Mouse (Mus musculus): ENCODE measurements around the gene Cdc42ep2. TPM values are rescaled to one million over a fixed set of nuclear protein-coding genes. Genes with fewer than 3 reads are reported as not detected.

The Cdc42ep2 gene
- polyA plus RNA-seq, 1 experiment from 2014 or later = 16.9 TPM

DNA sequence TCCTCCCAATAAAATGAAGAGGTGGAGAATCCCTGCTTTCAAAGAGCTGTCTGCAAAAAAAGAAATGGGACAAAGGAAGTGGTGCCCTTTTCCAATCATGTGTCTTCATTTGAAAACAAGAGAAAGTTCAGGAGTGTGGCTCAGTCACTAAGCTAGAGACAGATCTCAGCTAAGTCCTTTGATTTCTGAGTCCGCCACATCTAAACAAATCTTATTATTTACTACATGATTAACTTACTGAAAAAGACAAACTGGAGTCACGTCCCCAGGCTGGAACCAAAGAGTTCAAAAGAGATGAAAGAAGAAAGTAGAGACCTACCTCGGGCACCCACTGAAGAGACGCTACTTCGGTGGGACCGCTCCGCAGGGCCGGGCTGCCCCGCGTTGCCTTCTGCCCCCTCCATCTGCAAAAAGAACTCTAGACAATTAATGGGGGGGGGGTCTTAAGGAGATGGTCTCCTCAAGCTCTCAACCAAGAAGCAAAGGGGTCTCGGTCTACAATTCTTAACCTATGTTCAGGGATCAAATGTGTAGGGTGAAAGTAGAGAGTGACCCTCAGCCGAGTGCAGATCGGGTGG is 50.1 kb downstream of the Cdc42ep2 start:
- peaks cover 25% of the 10 kb centered on the region; the same call in 1 of the 2 replicates for H3K4me1 ChIP-seq (replicated peaks; ENCODE audit: control insufficient read depth, insufficient read depth, low read length)
- DNase-seq (ENCODE audit: low spot score) (no peak), ATAC-seq (ENCODE audit: low FRiP score) (no peak)
- H3K9ac ChIP-seq = peak overlapping the region; percentile 83
- peak overlapping the region; percentile 76 for H3K4me3 ChIP-seq (replicated peaks; ENCODE audit: low read length)
- H3K9me3 ChIP-seq (ENCODE audit: control insufficient read depth, low read length) = no peaks in the 10 kb centered on the region
- no peaks in the 10 kb centered on the region for H3K27me3 ChIP-seq (ENCODE audit: control insufficient read depth, insufficient read depth, low read length)
- peak overlapping the region; percentile 83 for H3K4me2 ChIP-seq (replicated peaks)
- H3K27ac ChIP-seq = peak overlapping the region; percentile 80; the same call in 1 of the 2 replicates
- 12% methylated on average over 13 of the region's 13 CpGs for WGBS
- peaks cover 10% of the 10 kb centered on the region; the same call in 1 of the 2 replicates for H3K36me3 ChIP-seq (replicated peaks; ENCODE audit: control insufficient read depth, insufficient read depth)

DNA sequence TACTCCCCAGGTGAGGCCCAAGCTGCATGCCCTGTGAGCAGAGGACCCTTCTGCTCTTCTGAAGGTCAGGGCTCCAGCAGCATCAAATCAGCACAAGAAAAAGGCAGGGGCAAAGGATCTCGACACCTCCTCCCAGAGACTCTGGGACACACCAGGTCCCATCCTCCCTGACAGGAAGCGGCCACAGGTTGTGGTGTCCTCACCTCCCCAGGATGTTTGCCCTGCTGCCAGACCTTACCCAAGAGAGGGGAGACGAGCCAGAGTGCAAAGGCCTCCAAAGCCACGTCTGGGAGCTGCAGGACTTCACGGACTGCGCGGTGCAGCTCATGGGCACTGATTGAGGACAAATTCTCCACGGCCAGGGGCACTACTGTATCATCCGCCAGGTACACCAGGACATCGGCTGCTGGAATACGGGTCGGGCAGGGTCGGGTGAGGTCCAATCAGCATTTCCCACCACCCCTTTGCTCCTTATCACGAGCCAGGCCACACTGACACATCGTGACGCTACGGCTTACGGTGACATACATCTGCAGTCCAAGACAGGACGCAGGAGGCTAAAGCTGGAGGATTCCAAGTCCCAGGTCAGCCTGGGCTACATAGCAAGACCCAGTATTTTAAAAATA is 51.6 kb downstream of the Cdc42ep2 start:
- no peaks in the 10 kb centered on the region for H3K9me3 ChIP-seq (ENCODE audit: control insufficient read depth, low read length)
- H3K27ac ChIP-seq = no peak overlapping the region
- ATAC-seq (ENCODE audit: low FRiP score) = no peak
- no peak overlapping the region for H3K9ac ChIP-seq
- peaks cover 24% of the 10 kb centered on the region for H3K36me3 ChIP-seq (replicated peaks; ENCODE audit: control insufficient read depth, insufficient read depth)
- no peaks in the 10 kb centered on the region for H3K27me3 ChIP-seq (ENCODE audit: control insufficient read depth, insufficient read depth, low read length)
- no peak for DNase-seq (ENCODE audit: low spot score)
- 91% methylated on average over 19 of the region's 19 CpGs for WGBS
- no peak overlapping the region for H3K4me2 ChIP-seq (replicated peaks)
- H3K4me3 ChIP-seq (replicated peaks; ENCODE audit: low read length) = no peak overlapping the region
- H3K4me1 ChIP-seq (replicated peaks; ENCODE audit: control insufficient read depth, insufficient read depth, low read length) = peaks cover 25% of the 10 kb centered on the region; the same call in 1 of the 2 replicates

DNA sequence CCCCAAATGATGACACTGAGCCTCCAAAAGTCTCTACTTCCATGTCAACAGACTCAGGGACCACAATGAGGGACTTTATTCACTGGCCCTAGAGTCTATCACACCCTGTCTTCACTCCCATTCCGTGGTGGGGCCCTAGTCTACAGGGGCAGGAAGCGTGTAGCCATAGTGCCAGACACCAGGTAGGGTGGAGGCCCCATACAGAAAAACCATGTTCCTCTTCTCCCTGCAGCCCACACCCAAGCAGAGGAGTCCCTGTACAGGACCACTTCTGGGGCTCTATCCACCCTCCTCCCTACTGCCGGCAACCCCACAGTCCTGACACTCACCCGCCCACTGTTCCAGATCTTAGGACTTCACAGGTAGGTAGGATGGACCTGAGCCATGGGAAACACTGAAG is 52.1 kb downstream of the Cdc42ep2 start:
- Histone ChIP-seq H3K9ac (no peak overlapping the region), H3K4me3 (replicated peaks; ENCODE audit: low read length) (no peak overlapping the region)

DNA sequence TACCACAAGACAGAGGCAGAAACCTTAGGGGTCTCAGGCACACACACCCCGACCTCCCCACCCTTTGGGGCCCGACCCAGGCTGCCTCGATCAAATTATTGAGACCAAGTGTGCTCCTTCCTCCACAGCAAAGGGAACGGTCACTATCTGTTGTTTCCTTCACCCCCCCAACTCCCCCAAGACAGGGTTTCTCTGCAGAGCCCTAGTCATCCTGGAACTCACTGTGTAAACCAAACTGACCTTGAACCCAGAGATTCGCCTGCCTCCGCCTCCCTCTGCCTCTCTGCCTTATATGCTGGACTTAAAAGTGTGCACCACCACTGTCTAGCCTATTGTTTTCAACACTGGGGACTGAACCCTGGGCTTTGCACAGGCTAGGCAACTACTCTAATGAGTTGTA is 52.9 kb downstream of the Cdc42ep2 start:
- DNase-seq (ENCODE audit: low spot score) (no peak), ATAC-seq (ENCODE audit: low FRiP score) (no peak)
- H3K9ac ChIP-seq = 0 out of 2 replicates have a peak overlapping the region, but pooled peaks have one; percentile 8
- no peaks in the 10 kb centered on the region for H3K9me3 ChIP-seq (ENCODE audit: control insufficient read depth, low read length)
- WGBS = 63% methylated on average over 6 of the region's 6 CpGs
- H3K4me1 ChIP-seq (replicated peaks; ENCODE audit: control insufficient read depth, insufficient read depth, low read length) = peaks cover 25% of the 10 kb centered on the region; the same call in 1 of the 2 replicates
- H3K27me3 ChIP-seq (ENCODE audit: control insufficient read depth, insufficient read depth, low read length) = no peaks in the 10 kb centered on the region
- no peak overlapping the region for H3K4me2 ChIP-seq (replicated peaks)
- H3K36me3 ChIP-seq (replicated peaks; ENCODE audit: control insufficient read depth, insufficient read depth) = peaks cover 31% of the 10 kb centered on the region
- no peak overlapping the region for H3K4me3 ChIP-seq (replicated peaks; ENCODE audit: low read length)
- no peak overlapping the region for H3K27ac ChIP-seq

More for the DNA sequence above, 52.1 kb downstream of the Cdc42ep2 start:
- Histone ChIP-seq H3K36me3 (replicated peaks; ENCODE audit: control insufficient read depth, insufficient read depth) (peaks cover 29% of the 10 kb centered on the region), H3K4me1 (replicated peaks; ENCODE audit: control insufficient read depth, insufficient read depth, low read length) (peaks cover 25% of the 10 kb centered on the region; the same call in 1 of the 2 replicates), H3K27ac (no peak overlapping the region), H3K9me3 (ENCODE audit: control insufficient read depth, low read length) (no peaks in the 10 kb centered on the region), H3K4me2 (replicated peaks) (no peak overlapping the region), H3K27me3 (ENCODE audit: control insufficient read depth, insufficient read depth, low read length) (no peaks in the 10 kb centered on the region)
- ATAC-seq (ENCODE audit: low FRiP score) (no peak), DNase-seq (ENCODE audit: low spot score) (no peak)
- 91% methylated on average over 4 of the region's 4 CpGs for WGBS

DNA sequence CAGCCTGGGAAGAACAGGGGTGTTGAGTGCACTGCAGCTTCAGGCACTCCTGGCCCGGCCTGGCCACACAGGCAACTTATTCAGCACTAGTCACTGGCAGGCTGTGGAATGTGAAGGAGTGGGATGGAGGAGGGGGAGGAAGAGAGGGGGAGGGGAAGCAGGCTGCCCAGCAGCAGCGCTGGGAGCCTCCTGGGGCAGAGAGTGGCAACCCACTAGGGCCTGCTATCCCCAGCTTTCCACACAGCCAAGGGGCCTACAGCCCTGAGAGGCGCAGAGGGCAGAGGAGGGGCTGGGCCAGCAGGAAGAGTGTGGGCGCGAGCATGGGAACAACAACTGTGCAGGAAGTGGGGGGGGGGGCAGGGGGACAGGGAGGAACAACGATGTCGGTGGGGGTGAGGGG is 53.3 kb downstream of the Cdc42ep2 start:
- H3K9me3 ChIP-seq (ENCODE audit: control insufficient read depth, low read length) = no peaks in the 10 kb centered on the region
- H3K27me3 ChIP-seq (ENCODE audit: control insufficient read depth, insufficient read depth, low read length) = no peaks in the 10 kb centered on the region
- peaks cover 25% of the 10 kb centered on the region; the same call in 1 of the 2 replicates for H3K4me1 ChIP-seq (replicated peaks; ENCODE audit: control insufficient read depth, insufficient read depth, low read length)
- 3% methylated on average over 7 of the region's 7 CpGs for WGBS
- 0 out of 2 replicates have a peak, but pooled peaks have one; percentile 21 for ATAC-seq (ENCODE audit: low FRiP score)
- H3K9ac ChIP-seq = 0 out of 2 replicates have a peak overlapping the region, but pooled peaks have one; percentile 8
- DNase-seq (ENCODE audit: low spot score) = no peak
- H3K36me3 ChIP-seq (replicated peaks; ENCODE audit: control insufficient read depth, insufficient read depth) = peaks cover 35% of the 10 kb centered on the region
- H3K27ac ChIP-seq = peak overlapping the region; percentile 47; the same call in 1 of the 2 replicates
- H3K4me3 ChIP-seq (replicated peaks; ENCODE audit: low read length) = no peak overlapping the region
- peak overlapping the region; percentile 15; the same call in 1 of the 2 replicates for H3K4me2 ChIP-seq (replicated peaks)

DNA sequence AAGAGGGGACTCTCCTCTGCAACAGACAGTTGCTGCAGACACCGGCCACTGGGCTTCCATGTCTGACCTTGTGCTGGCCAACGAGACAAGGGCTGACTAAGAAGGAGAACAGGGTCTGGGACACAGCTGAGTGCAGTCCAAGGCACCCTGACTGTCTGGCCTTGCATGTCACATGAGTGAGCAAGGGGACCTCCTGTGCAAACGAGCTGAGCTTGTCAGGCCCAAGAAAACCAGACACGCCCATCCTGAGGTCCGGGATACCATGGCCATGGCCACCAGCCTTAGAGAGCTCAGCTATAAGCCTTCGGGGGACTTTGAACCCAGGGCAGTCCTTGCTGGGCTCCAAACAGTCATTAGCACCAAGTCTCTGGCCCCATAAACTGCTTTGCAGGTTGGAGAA is 56.5 kb downstream of the Cdc42ep2 start:
- 94% methylated on average over 6 of the region's 6 CpGs for WGBS
- no peak for DNase-seq (ENCODE audit: low spot score)
- no peaks in the 10 kb centered on the region for H3K27me3 ChIP-seq (ENCODE audit: control insufficient read depth, insufficient read depth, low read length)
- H3K9me3 ChIP-seq (ENCODE audit: control insufficient read depth, low read length) = no peaks in the 10 kb centered on the region
- no peak overlapping the region for H3K9ac ChIP-seq
- no peak overlapping the region for H3K4me2 ChIP-seq (replicated peaks)
- H3K36me3 ChIP-seq (replicated peaks; ENCODE audit: control insufficient read depth, insufficient read depth) = peaks cover 66% of the 10 kb centered on the region
- H3K27ac ChIP-seq = no peak overlapping the region
- H3K4me1 ChIP-seq (replicated peaks; ENCODE audit: control insufficient read depth, insufficient read depth, low read length) = peaks cover 7% of the 10 kb centered on the region; the same call in 1 of the 2 replicates
- no peak overlapping the region for H3K4me3 ChIP-seq (replicated peaks; ENCODE audit: low read length)
- ATAC-seq (ENCODE audit: low FRiP score) = no peak

Other genes starting within 250 kb of the Cdc42ep2 start
- 11.4 and 11.5 TPM in 2 replicates for gene Map3k11, start 236.1 kb downstream of the Cdc42ep2 start, polyA plus RNA-seq (2014; fragmentation: Nextera tagmentation; extraction: Ambion mirVana)
- 28.3 and 32.1 TPM in 2 replicates for gene Pcnx3, start 235.9 kb downstream of the Cdc42ep2 start, polyA plus RNA-seq (2014; fragmentation: Nextera tagmentation; extraction: Ambion mirVana)
- gene Kcnk7, start 220.4 kb downstream of the Cdc42ep2 start, polyA plus RNA-seq (2014; fragmentation: Nextera tagmentation; extraction: Ambion mirVana) = 0.36 TPM in 1 of 2 replicates, not detected in the other
- gene Ehbp1l1, start 198.5 kb downstream of the Cdc42ep2 start, polyA plus RNA-seq (2014; fragmentation: Nextera tagmentation; extraction: Ambion mirVana) = 9.2 and 12.5 TPM in 2 replicates
- 140 and 144 TPM in 2 replicates for gene Fam89b, start 195.2 kb downstream of the Cdc42ep2 start, polyA plus RNA-seq (2014; fragmentation: Nextera tagmentation; extraction: Ambion mirVana)
- 13.8 and 15.8 TPM in 2 replicates for gene Ltbp3, start 183.9 kb downstream of the Cdc42ep2 start, polyA plus RNA-seq (2014; fragmentation: Nextera tagmentation; extraction: Ambion mirVana)
- gene Scyl1, start 153.4 kb downstream of the Cdc42ep2 start, polyA plus RNA-seq (2014; fragmentation: Nextera tagmentation; extraction: Ambion mirVana) = 73.5 and 76.7 TPM in 2 replicates
- gene Frmd8, start 49.5 kb downstream of the Cdc42ep2 start, polyA plus RNA-seq (2014; fragmentation: Nextera tagmentation; extraction: Ambion mirVana) = 11.3 and 13.1 TPM in 2 replicates
- 1.5 and 2.5 TPM in 2 replicates for gene Slc25a45, start 47.0 kb downstream of the Cdc42ep2 start, polyA plus RNA-seq (2014; fragmentation: Nextera tagmentation; extraction: Ambion mirVana)
- 6.1 and 9.4 TPM in 2 replicates for gene Tigd3, start 30.7 kb downstream of the Cdc42ep2 start, polyA plus RNA-seq (2014; fragmentation: Nextera tagmentation; extraction: Ambion mirVana)
- gene Dpf2, start 11.8 kb downstream of the Cdc42ep2 start, polyA plus RNA-seq (2014; fragmentation: Nextera tagmentation; extraction: Ambion mirVana) = 88.2 and 94.7 TPM in 2 replicates
- gene Pola2, start 39.4 kb upstream of the Cdc42ep2 start, polyA plus RNA-seq (2014; fragmentation: Nextera tagmentation; extraction: Ambion mirVana) = 22.2 and 24.2 TPM in 2 replicates
- not detected in 2 replicates for gene Slc22a20, start 61.3 kb upstream of the Cdc42ep2 start, polyA plus RNA-seq (2014; fragmentation: Nextera tagmentation; extraction: Ambion mirVana)
- gene Capn1, start 91.1 kb upstream of the Cdc42ep2 start, polyA plus RNA-seq (2014; fragmentation: Nextera tagmentation; extraction: Ambion mirVana) = 5.4 and 6.5 TPM in 2 replicates
- 28.7 and 32.9 TPM in 2 replicates for gene Syvn1, start 121.8 kb upstream of the Cdc42ep2 start, polyA plus RNA-seq (2014; fragmentation: Nextera tagmentation; extraction: Ambion mirVana)
- 64.2 and 64.5 TPM in 2 replicates for gene Mrpl49, start 133.0 kb upstream of the Cdc42ep2 start, polyA plus RNA-seq (2014; fragmentation: Nextera tagmentation; extraction: Ambion mirVana)
- 537 and 672 TPM in 2 replicates for gene Fau, start 133.0 kb upstream of the Cdc42ep2 start, polyA plus RNA-seq (2014; fragmentation: Nextera tagmentation; extraction: Ambion mirVana)
- 35.3 and 36.3 TPM in 2 replicates for gene Znhit2, start 136.4 kb upstream of the Cdc42ep2 start, polyA plus RNA-seq (2014; fragmentation: Nextera tagmentation; extraction: Ambion mirVana)
- gene Tm7sf2, start 143.6 kb upstream of the Cdc42ep2 start, polyA plus RNA-seq (2014; fragmentation: Nextera tagmentation; extraction: Ambion mirVana) = 58.9 and 59.8 TPM in 2 replicates
- gene Vps51, start 152.4 kb upstream of the Cdc42ep2 start, polyA plus RNA-seq (2014; fragmentation: Nextera tagmentation; extraction: Ambion mirVana) = 71.7 and 74.2 TPM in 2 replicates
- not detected in 2 replicates for gene Tmem262, start 155.2 kb upstream of the Cdc42ep2 start, polyA plus RNA-seq (2014; fragmentation: Nextera tagmentation; extraction: Ambion mirVana)
- 1.0 and 1.2 TPM in 2 replicates for gene Gm28374, start 157.4 kb upstream of the Cdc42ep2 start, polyA plus RNA-seq (2014; fragmentation: Nextera tagmentation; extraction: Ambion mirVana)
- 75.1 and 75.4 TPM in 2 replicates for gene Zfpl1, start 160.1 kb upstream of the Cdc42ep2 start, polyA plus RNA-seq (2014; fragmentation: Nextera tagmentation; extraction: Ambion mirVana)
- gene Cdca5, start 160.2 kb upstream of the Cdc42ep2 start, polyA plus RNA-seq (2014; fragmentation: Nextera tagmentation; extraction: Ambion mirVana) = 6.3 and 6.8 TPM in 2 replicates
- not detected in 2 replicates for gene AC131692.1, start 169.6 kb upstream of the Cdc42ep2 start, polyA plus RNA-seq (2014; fragmentation: Nextera tagmentation; extraction: Ambion mirVana)
- gene Naaladl1, start 181.0 kb upstream of the Cdc42ep2 start, polyA plus RNA-seq (2014; fragmentation: Nextera tagmentation; extraction: Ambion mirVana) = 0.52 and 0.59 TPM in 2 replicates
- 51.3 and 54.5 TPM in 2 replicates for gene Sac3d1, start 193.8 kb upstream of the Cdc42ep2 start, polyA plus RNA-seq (2014; fragmentation: Nextera tagmentation; extraction: Ambion mirVana)
- gene Snx15, start 203.5 kb upstream of the Cdc42ep2 start, polyA plus RNA-seq (2014; fragmentation: Nextera tagmentation; extraction: Ambion mirVana) = 59.6 and 60.8 TPM in 2 replicates
- gene Batf2, start 216.2 kb upstream of the Cdc42ep2 start, polyA plus RNA-seq (2014; fragmentation: Nextera tagmentation; extraction: Ambion mirVana) = not detected in 2 replicates
- gene Arl2, start 216.7 kb upstream of the Cdc42ep2 start, polyA plus RNA-seq (2014; fragmentation: Nextera tagmentation; extraction: Ambion mirVana) = 114 and 117 TPM in 2 replicates

Measured in hindbrain, embryonic 14.5 days (tissue).